Mouse (Mus musculus): ENCODE results near the gene Inpp5f. TPM values are rescaled to one million over a fixed set of nuclear protein-coding genes. Genes with fewer than 3 reads are reported as not detected.

The Inpp5f gene
- total and polyA plus RNA-seq, 2 experiments from 2014 or later = 288 to 417 TPM

GRCm38 (mm10) chr7:128705735-128706134 is 94.6 kb downstream of the Inpp5f start:
- Histone ChIP-seq H3K27ac (no peak overlapping the region), H3K4me1 (ENCODE audit: insufficient read depth, low read length) (no peaks in the 10 kb centered on the region), H3K9me3 (ENCODE audit: low read length) (no peaks in the 10 kb centered on the region), H3K4me2 (ENCODE audit: low read depth, low read length) (no peak overlapping the region), H3K36me3 (ENCODE audit: insufficient read depth, low read length) (peaks cover 70% of the 10 kb centered on the region), H3K4me3 (ENCODE audit: low read length) (no peak overlapping the region), H3K27me3 (ENCODE audit: insufficient read depth, low read length) (no peaks in the 10 kb centered on the region), H3K9ac (replicated peaks; ENCODE audit: low read length) (no peak overlapping the region)
- peak; percentile 89 for ATAC-seq
- DNase-seq (ENCODE audit: low spot score) = peak; percentile 84
- peak; percentile 99 for TF ChIP-seq CTCF (IDR thresholded peaks at IDR 0.05; ENCODE audit: low read depth)
- 23% methylated on average over 4 of the region's 4 CpGs for WGBS

DNA sequence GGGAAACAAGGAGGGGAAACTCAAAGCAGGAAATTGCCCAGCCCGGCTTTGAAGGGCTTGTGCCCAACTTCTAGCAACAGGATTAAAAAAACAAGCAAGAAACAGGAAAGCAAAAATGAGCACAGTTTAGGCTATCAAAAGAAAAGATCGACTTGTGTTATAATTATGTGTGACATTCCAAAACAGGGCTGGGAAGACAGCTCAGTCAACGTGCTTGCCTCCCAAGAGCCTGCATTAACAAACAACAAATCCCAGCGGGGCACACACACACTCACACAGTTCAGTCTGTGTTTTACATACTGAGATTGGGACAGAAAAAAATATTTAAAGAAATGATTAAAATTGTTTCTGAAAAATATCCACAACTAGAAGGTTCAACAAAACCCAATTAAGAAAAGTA is 106.9 kb downstream of the Inpp5f start:
- H3K4me2 ChIP-seq (ENCODE audit: low read depth, low read length) = no peak overlapping the region
- no peaks in the 10 kb centered on the region for H3K9me3 ChIP-seq (ENCODE audit: low read length)
- H3K4me3 ChIP-seq (ENCODE audit: low read length) = no peak overlapping the region
- no peaks in the 10 kb centered on the region for H3K4me1 ChIP-seq (ENCODE audit: insufficient read depth, low read length)
- H3K27ac ChIP-seq = no peak overlapping the region
- no peak for DNase-seq (ENCODE audit: low spot score)
- H3K36me3 ChIP-seq (ENCODE audit: insufficient read depth, low read length) = peaks cover 52% of the 10 kb centered on the region
- 71% methylated on average over 4 of the region's 4 CpGs for WGBS
- no peak for ATAC-seq
- H3K9ac ChIP-seq (replicated peaks; ENCODE audit: low read length) = no peak overlapping the region
- no peak for TF ChIP-seq CTCF (IDR thresholded peaks at IDR 0.05; ENCODE audit: low read depth)
- H3K27me3 ChIP-seq (ENCODE audit: insufficient read depth, low read length) = no peaks in the 10 kb centered on the region

- Histone ChIP-seq H3K4me3 (ENCODE audit: low read length) (no peak overlapping the region), H3K27ac (peak overlapping the region; percentile 52; the same call in 1 of the 2 replicates), H3K4me1 (ENCODE audit: insufficient read depth, low read length) (peaks cover 7% of the 10 kb centered on the region; the same call in 1 of the 2 replicates), H3K4me2 (ENCODE audit: low read depth, low read length) (no peak overlapping the region), H3K27me3 (ENCODE audit: insufficient read depth, low read length) (no peaks in the 10 kb centered on the region), H3K9me3 (ENCODE audit: low read length) (no peaks in the 10 kb centered on the region), H3K36me3 (ENCODE audit: insufficient read depth, low read length) (peaks cover 13% of the 10 kb centered on the region), H3K9ac (replicated peaks; ENCODE audit: low read length) (no peak overlapping the region)
- ATAC-seq (peak; percentile 95), DNase-seq (ENCODE audit: low spot score) (peak; percentile 91)
- 22% methylated on average over 4 of the region's 4 CpGs for WGBS
- TF ChIP-seq CTCF (IDR thresholded peaks at IDR 0.05; ENCODE audit: low read depth) = peak; percentile 83
Measured at GRCm38 (mm10) chr7:128724761-128725160, 113.6 kb downstream of the Inpp5f start.

GRCm38 (mm10) chr7:128725189-128725588 is 114.1 kb downstream of the Inpp5f start:
- peaks cover 7% of the 10 kb centered on the region; the same call in 1 of the 2 replicates for H3K4me1 ChIP-seq (ENCODE audit: insufficient read depth, low read length)
- ATAC-seq (0 out of 2 replicates have a peak, but pooled peaks have one; percentile 11), DNase-seq (ENCODE audit: low spot score) (no peak)
- no peaks in the 10 kb centered on the region for H3K9me3 ChIP-seq (ENCODE audit: low read length)
- no peaks in the 10 kb centered on the region for H3K27me3 ChIP-seq (ENCODE audit: insufficient read depth, low read length)
- H3K27ac ChIP-seq = peak overlapping the region; percentile 52; the same call in 1 of the 2 replicates
- no peak overlapping the region for H3K9ac ChIP-seq (replicated peaks; ENCODE audit: low read length)
- H3K36me3 ChIP-seq (ENCODE audit: insufficient read depth, low read length) = peaks cover 11% of the 10 kb centered on the region
- H3K4me2 ChIP-seq (ENCODE audit: low read depth, low read length) = no peak overlapping the region
- H3K4me3 ChIP-seq (ENCODE audit: low read length) = no peak overlapping the region
- TF ChIP-seq CTCF (IDR thresholded peaks at IDR 0.05; ENCODE audit: low read depth) = no peak
- WGBS = 73% methylated on average over 9 of the region's 9 CpGs

DNA sequence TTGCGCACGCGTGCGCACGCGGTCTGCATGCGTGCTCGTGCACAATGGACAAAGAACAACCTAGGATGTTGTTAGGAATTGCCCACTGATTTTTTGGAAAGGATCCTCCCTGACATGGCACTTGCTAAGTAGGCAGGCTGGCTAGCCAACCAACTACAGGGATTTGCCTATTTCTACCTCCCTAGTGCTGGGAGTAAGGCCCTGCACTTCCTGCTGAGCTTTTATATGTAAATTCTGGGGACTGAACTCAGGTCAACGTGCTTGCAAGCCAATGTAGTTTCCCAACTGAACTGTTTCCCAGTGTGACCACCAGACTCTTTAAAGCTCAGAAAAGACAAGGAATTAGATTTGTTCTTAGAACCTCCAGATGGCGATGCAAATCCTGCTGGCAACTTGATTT is 115.9 kb downstream of the Inpp5f start:
- Histone ChIP-seq H3K4me3 (ENCODE audit: low read length) (no peak overlapping the region), H3K27me3 (ENCODE audit: insufficient read depth, low read length) (no peaks in the 10 kb centered on the region), H3K4me1 (ENCODE audit: insufficient read depth, low read length) (peaks cover 7% of the 10 kb centered on the region), H3K27ac (no peak overlapping the region), H3K9ac (replicated peaks; ENCODE audit: low read length) (no peak overlapping the region), H3K4me2 (ENCODE audit: low read depth, low read length) (no peak overlapping the region), H3K9me3 (ENCODE audit: low read length) (no peaks in the 10 kb centered on the region), H3K36me3 (ENCODE audit: insufficient read depth, low read length) (peaks cover 5% of the 10 kb centered on the region; the same call in 1 of the 2 replicates)
- ATAC-seq (no peak), DNase-seq (ENCODE audit: low spot score) (no peak)
- no peak for TF ChIP-seq CTCF (IDR thresholded peaks at IDR 0.05; ENCODE audit: low read depth)
- WGBS = 44% methylated on average over 10 of the region's 10 CpGs

DNA sequence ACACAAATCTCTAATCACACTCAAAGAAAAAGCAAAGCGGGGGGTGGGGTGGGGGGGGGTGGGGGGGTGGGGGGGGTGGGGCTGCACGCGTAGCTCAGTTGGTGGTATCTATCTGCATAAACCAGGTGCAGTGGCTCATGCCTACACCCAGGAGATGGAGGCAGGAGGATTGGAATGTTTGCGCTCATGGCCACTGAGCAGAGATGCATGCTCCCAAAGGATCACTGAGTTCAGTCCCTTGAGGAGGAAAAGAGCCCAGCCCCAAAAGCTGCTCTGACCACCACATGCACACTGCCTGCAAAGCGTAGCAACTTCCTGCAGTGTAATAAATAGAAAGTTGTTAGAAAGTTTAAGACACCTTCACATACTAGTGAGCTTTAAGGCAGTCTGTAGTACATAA is 116.6 kb downstream of the Inpp5f start:
- Histone ChIP-seq H3K9me3 (ENCODE audit: low read length) (no peaks in the 10 kb centered on the region), H3K4me3 (ENCODE audit: low read length) (no peak overlapping the region), H3K4me1 (ENCODE audit: insufficient read depth, low read length) (peaks cover 7% of the 10 kb centered on the region), H3K27me3 (ENCODE audit: insufficient read depth, low read length) (no peaks in the 10 kb centered on the region), H3K9ac (replicated peaks; ENCODE audit: low read length) (no peak overlapping the region), H3K4me2 (ENCODE audit: low read depth, low read length) (no peak overlapping the region), H3K27ac (no peak overlapping the region), H3K36me3 (ENCODE audit: insufficient read depth, low read length) (peaks cover 5% of the 10 kb centered on the region; the same call in 1 of the 2 replicates)
- no peak for DNase-seq (ENCODE audit: low spot score)
- no peak for ATAC-seq
- 34% methylated on average over 5 of the region's 5 CpGs for WGBS
- TF ChIP-seq CTCF (IDR thresholded peaks at IDR 0.05; ENCODE audit: low read depth) = no peak

DNA sequence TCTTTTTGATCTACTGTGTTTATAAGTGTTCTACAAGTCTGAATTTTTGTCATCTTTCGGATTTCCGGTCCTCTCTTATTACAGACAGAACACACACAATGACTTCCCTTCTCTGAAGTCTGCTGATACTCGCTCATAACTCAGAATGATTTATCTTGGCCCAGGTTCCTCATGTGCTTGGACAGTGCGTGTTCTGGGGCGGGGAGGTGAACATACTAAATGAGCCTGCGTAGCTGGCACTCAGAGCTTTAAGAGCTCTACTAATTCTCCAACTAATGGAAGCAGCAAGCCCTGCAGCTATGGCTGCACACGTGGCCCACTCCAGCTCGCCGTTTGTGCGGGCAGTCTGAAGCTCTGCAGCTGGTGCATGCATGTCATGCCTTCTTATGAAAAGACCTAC is 117.6 kb downstream of the Inpp5f start:
- WGBS = 81% methylated on average over 10 of the region's 10 CpGs
- Histone ChIP-seq H3K4me2 (ENCODE audit: low read depth, low read length) (no peak overlapping the region), H3K27me3 (ENCODE audit: insufficient read depth, low read length) (no peaks in the 10 kb centered on the region), H3K4me3 (ENCODE audit: low read length) (no peak overlapping the region), H3K9ac (replicated peaks; ENCODE audit: low read length) (no peak overlapping the region), H3K27ac (no peak overlapping the region), H3K4me1 (ENCODE audit: insufficient read depth, low read length) (peaks cover 7% of the 10 kb centered on the region), H3K9me3 (ENCODE audit: low read length) (no peaks in the 10 kb centered on the region), H3K36me3 (ENCODE audit: insufficient read depth, low read length) (no peaks in the 10 kb centered on the region)
- no peak for TF ChIP-seq CTCF (IDR thresholded peaks at IDR 0.05; ENCODE audit: low read depth)
- DNase-seq (ENCODE audit: low spot score) (no peak), ATAC-seq (no peak)

Measured in hindbrain, postnatal 0 days (tissue).